Mouse (Mus musculus) testis, adult 2 months (tissue): Measurements from ENCODE around the gene Zc3h12d. TPM values are rescaled to one million over a fixed set of nuclear protein-coding genes. Genes with fewer than 3 reads are reported as not detected.

Experiments
- H3K27ac ChIP-seq: fragments of 200-500 bp; 2 replicates; pipeline ENCODE4 v1.5.1; 2012; ENCODE audit warnings: low read depth, low read length; ENCODE audit not compliant: control insufficient read depth, insufficient read depth
- H3K27me3 ChIP-seq: fragments of 200-500 bp; 2 replicates; pipeline ENCODE4 v1.6.1; 2012; ENCODE audit warnings: mild to moderate bottlenecking, low read length, moderate library complexity; ENCODE audit not compliant: control insufficient read depth, insufficient read depth
- H3K36me3 ChIP-seq: fragments of 200-500 bp; 2 replicates; pipeline ENCODE4 v1.6.1; 2012; ENCODE audit warnings: mild to moderate bottlenecking, low read length; ENCODE audit not compliant: control insufficient read depth, insufficient read depth
- H3K4me1 ChIP-seq: fragments of 200-500 bp; 2 replicates; pipeline ENCODE4 v1.6.1; 2012; ENCODE audit warnings: low read length; ENCODE audit not compliant: control insufficient read depth, insufficient read depth
- H3K4me3 ChIP-seq: fragments of 200-500 bp; 2 replicates; pipeline ENCODE4 v1.5.1; 2012; ENCODE audit warnings: low read depth, mild to moderate bottlenecking, low read length, moderate library complexity, mixed read lengths; ENCODE audit not compliant: control insufficient read depth
- CTCF ChIP-seq: fragments of 200-500 bp; IDR thresholded peaks from 2 replicates; pipeline ENCODE4 v1.5.1; 2012; ENCODE audit warnings: low read depth, mild to moderate bottlenecking, inconsistent platforms, low read length, moderate library complexity; ENCODE audit not compliant: control insufficient read depth, insufficient read depth, insufficient replicate concordance
- POLR2A ChIP-seq: fragments of 200-500 bp; IDR thresholded peaks from 2 replicates; pipeline ENCODE4 v1.6.1; 2012; ENCODE audit warnings: low read depth, mild to moderate bottlenecking, inconsistent platforms, low read length, moderate library complexity; ENCODE audit not compliant: control insufficient read depth
- polyA plus RNA-seq: library from polyadenylated mRNA; depleted of rRNA; stranded (reverse); fragments of >200 nt; gene quantifications from 2 replicates; pipeline ENCODE4 v1.2.3, GENCODE M21; 2012

Gene Zc3h12d
- polyA plus RNA-seq, 1 experiment: 0.17 TPM

DNA sequence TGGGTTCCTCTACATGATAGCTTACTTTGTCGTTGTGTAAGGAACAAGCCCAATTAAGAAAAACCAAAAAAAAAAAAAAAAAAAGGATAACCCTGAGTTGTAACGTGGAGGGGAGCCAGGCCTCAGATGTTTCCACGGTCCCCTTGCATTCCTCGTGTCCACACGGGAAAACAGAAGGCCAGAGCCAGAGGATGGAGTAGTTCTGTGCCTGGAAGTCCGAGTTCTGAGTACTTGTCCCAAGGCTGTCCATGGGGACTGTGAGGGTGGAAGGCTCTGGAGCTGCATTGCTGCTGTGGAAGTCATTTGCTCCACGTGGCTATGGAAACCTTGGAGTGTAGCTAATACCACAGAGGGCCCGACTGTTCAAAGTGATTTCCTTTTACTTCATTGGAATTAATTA is 12.9 kb downstream of the Zc3h12d start:
- Histone ChIP-seq H3K36me3 (no peaks in the 10 kb centered on the region), H3K27me3 (no peaks in the 10 kb centered on the region), H3K27ac (no peak overlapping the region), H3K4me3 (no peak overlapping the region), H3K4me1 (peaks cover 8% of the 10 kb centered on the region)
- no peak for TF ChIP-seq CTCF
- TF ChIP-seq POLR2A: no peak

DNA sequence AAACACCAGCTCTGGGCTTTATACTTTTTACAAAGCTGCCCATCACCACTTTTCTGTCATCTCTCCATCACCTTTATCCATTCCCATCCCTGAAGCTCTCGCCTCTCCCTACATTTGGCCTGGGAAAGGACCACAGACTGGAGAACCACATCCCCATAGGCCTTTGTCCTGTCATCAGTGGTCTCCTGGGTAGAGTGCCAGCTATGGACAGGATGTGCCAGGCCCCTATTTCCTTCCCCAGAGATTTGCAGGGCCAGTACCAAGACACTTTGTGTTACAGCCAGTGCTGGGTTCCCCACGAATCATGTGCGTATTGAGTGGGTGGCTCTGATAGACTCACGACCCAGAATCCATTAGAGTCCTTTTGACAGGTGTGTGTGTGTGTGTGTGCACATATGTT is 13.7 kb downstream of the Zc3h12d start:
- H3K4me1 ChIP-seq: peaks cover 8% of the 10 kb centered on the region
- TF ChIP-seq POLR2A (no peak), CTCF (no peak)
- H3K27me3 ChIP-seq: no peaks in the 10 kb centered on the region

DNA sequence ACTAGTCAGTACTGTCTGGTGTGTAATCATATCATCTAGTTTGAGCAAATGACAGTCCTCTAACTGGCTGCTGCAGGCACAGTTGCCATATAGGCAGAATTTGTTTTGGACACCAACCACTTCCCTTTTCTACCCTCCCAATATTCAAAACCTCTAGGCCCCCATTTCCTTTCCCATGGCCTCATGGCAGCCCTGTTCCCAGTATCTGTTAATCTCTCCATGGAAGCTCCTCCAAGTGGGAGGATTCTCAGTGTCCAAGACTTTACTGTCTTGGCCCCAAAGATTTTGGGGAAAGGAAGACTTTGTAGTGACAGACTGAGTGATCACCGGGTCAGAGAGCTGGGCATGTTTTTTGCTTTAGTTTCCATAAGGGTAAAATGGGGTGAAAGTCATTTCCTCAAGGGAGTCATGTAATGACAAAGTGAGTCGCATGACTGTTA is 14.9 kb downstream of the Zc3h12d start:
- Histone ChIP-seq H3K27me3 (no peaks in the 10 kb centered on the region), H3K27ac (no peak overlapping the region), H3K4me3 (no peak overlapping the region), H3K4me1 (peaks cover under 1% of the 10 kb centered on the region; the same call in 1 of the 2 replicates), H3K36me3 (no peaks in the 10 kb centered on the region)
- TF ChIP-seq POLR2A: no peak
- TF ChIP-seq CTCF: no peak

More for the DNA sequence above, 13.7 kb downstream of the Zc3h12d start:
- no peaks in the 10 kb centered on the region for H3K36me3 ChIP-seq
- no peak overlapping the region for H3K4me3 ChIP-seq
- no peak overlapping the region for H3K27ac ChIP-seq

DNA sequence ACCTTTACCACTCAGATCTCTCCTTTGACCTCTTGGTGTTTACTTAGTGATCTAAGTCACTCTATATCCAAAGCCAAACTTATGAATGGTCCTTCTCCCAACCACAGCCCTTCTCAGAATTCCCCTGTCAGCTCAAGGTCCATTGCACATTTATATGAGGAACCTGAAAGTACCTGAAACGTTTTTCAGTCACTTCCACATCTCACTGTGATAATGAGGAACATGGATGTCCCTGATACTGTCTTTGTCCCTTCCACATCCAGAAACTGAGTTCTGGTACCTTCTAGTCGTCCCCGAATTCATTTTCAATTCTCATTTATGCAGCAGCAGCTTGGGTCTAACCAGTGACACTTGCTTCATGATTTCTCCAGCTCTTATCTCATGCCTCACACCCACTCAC is 19.6 kb downstream of the Zc3h12d start:
- Histone ChIP-seq H3K27ac (no peak overlapping the region), H3K27me3 (no peaks in the 10 kb centered on the region), H3K36me3 (no peaks in the 10 kb centered on the region), H3K4me3 (no peak overlapping the region), H3K4me1 (no peaks in the 10 kb centered on the region)
- TF ChIP-seq CTCF (no peak), POLR2A (no peak)

DNA sequence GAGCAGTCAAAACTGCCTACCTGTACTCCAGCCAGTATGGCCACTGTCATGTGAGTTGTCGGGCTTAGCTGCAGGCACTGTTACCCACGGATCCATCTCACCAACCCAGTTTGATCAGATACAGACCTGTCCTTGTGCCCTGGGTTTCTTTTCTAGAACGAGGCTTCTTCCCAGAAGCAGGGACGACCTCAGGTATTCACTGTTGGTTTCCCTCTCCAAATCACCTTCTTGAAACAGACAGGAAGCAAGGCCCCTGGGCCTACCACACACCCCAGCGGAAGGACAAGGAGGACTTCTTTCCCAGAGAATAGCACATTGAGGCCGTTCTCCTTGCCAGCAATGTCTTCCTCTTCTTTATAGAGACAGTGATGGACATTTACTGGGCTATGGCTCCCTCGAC is 28.2 kb downstream of the Zc3h12d start:
- Histone ChIP-seq H3K36me3 (no peaks in the 10 kb centered on the region), H3K27me3 (no peaks in the 10 kb centered on the region), H3K4me1 (no peaks in the 10 kb centered on the region), H3K4me3 (no peak overlapping the region), H3K27ac (no peak overlapping the region)
- TF ChIP-seq CTCF (no peak), POLR2A (no peak)

DNA sequence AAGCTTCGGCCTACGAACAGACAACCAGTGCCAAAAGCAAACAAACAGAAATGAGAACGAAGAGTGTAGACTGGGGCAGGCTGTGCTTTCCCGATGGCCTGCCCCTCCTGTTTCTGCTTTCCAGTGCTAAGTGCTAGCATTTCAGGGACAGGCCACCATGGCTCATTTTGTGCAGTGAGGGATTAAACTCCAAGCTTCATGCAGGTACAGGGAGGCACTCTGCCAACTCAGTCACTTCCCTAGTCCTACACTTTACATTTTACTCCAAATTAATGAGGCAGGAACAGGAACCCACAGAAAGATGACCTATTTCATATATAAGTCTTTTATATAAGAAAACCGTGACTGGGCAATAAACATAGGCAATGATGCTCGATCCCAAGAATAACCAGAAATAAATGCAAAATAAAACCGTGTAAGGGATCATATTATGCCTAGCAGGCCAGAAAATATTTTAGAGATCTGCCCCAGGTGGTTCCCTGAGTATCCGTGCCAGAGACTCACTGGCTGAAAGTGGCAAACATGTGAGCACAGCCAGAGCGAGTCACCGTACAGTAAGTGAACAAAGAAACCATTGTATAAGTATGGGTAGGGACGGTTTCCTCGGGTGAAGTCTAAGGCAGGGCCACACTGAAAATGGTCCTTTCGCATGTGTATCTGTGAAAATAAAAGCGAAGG is 29.1 kb downstream of the Zc3h12d start:
- Histone ChIP-seq H3K4me3 (no peak overlapping the region), H3K27me3 (no peaks in the 10 kb centered on the region), H3K27ac (no peak overlapping the region), H3K4me1 (no peaks in the 10 kb centered on the region), H3K36me3 (no peaks in the 10 kb centered on the region)
- TF ChIP-seq CTCF (no peak), POLR2A (no peak)

DNA sequence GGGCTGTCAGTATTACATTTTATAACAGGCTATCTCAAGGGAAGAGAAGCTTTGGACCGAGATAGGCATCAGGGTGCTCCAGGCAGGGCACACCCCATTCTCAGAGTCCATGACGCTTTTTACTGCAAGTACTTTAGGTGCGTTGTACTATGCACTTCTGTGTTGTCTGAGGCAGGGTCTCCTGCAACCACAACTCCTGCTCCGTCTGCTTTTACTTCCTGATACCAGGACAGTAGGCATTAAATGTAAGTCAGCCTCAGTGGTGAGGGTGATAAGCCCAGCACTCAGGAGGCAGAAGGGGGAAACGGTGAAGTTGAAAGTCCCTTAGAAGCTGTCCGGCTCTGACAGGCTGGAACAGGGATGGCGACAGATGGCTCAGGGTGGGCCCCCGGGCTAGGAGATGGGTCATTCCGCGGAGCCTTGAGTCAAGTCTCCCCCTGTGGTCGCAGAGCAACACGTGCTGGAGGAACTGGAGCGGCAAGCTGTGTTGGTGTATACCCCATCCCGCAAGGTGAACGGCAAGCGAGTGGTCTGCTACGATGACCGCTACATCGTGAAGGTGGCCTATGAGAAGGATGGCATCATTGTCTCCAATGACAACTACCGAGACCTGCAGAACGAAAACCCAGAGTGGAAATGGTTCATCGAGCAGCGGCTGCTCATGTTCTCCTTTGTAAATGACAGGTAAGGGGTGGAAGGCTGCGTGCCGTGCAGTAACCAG is 29.8 kb downstream of the Zc3h12d start:
- H3K4me1 ChIP-seq: peaks cover 2% of the 10 kb centered on the region
- H3K27me3 ChIP-seq: no peaks in the 10 kb centered on the region

More for the DNA sequence above, 29.8 kb downstream of the Zc3h12d start:
- H3K27ac ChIP-seq: no peak overlapping the region
- no peaks in the 10 kb centered on the region for H3K36me3 ChIP-seq
- H3K4me3 ChIP-seq: peak overlapping the region; percentile 41; the same call in 1 of the 2 replicates
- no peak for TF ChIP-seq POLR2A
- TF ChIP-seq CTCF: no peak
